Mouse (Mus musculus) ES-E14 (cell line): ENCODE results near the gene Smad3. TPM values are rescaled to one million over a fixed set of nuclear protein-coding genes. Genes with fewer than 3 reads are reported as not detected.

Experiments
- DNase-seq: peaks from one replicate; pipeline ENCODE4 v3.0.0-alpha.2; 2013; ENCODE audit warnings: low read depth, low spot score
- H3K27ac ChIP-seq: 2 replicates; pipeline ENCODE4 v1.5.1; 2012; ENCODE audit warnings: low read depth, mild to moderate bottlenecking, low read length, moderate library complexity, mixed read lengths; ENCODE audit not compliant: poor library complexity, insufficient read depth, severe bottlenecking
- H3K36me3 ChIP-seq: 2 replicates; pipeline ENCODE4 v1.6.1; 2012; ENCODE audit warnings: mild to moderate bottlenecking, low read length, moderate library complexity, mixed read lengths; ENCODE audit not compliant: control insufficient read depth, poor library complexity, insufficient read depth, severe bottlenecking
- H3K4me1 ChIP-seq, 2 experiments: fragments of 150-350 bp in 1 of 2; sonication (generic) in 1 of 2; 2 replicates each; pipeline ENCODE4 v1.6.1; 2012; ENCODE audit warnings: low read length in 2 of 2, mild to moderate bottlenecking in 1 of 2, mixed read lengths in 1 of 2; ENCODE audit not compliant: control insufficient read depth in 2 of 2, insufficient read depth in 2 of 2, poor library complexity in 1 of 2
- H3K4me3 ChIP-seq, 2 experiments: fragments of 150-350 bp in 1 of 2; sonication (generic) in 1 of 2; 2 replicates each; pipeline ENCODE4 v1.5.1; 2012; ENCODE audit warnings: low read length in 2 of 2, low read depth in 1 of 2, mild to moderate bottlenecking in 1 of 2, mixed read lengths in 1 of 2; ENCODE audit not compliant: insufficient read depth in 1 of 2, poor library complexity in 1 of 2, severe bottlenecking in 1 of 2
- H3K9ac ChIP-seq: 2 replicates; pipeline ENCODE4 v1.6.1; 2012; ENCODE audit warnings: low read depth, mild to moderate bottlenecking, low read length, mixed read lengths; ENCODE audit not compliant: poor library complexity, insufficient read depth, severe bottlenecking
- H3K9me3 ChIP-seq: fragments of 150-350 bp; sonication (generic); 2 replicates; pipeline ENCODE4 v1.6.1; 2012; ENCODE audit warnings: low read depth, mild to moderate bottlenecking, low read length; ENCODE audit not compliant: control insufficient read depth, insufficient read depth
- CHD2 ChIP-seq: IDR thresholded peaks from 2 replicates; pipeline ENCODE4 v1.6.1; 2014; ENCODE audit warnings: mild to moderate bottlenecking, low read depth, low read length, inconsistent platforms
- HCFC1 ChIP-seq: IDR thresholded peaks from 2 replicates; pipeline ENCODE4 v1.6.1; 2012; ENCODE audit warnings: low read length, inconsistent platforms, borderline replicate concordance; ENCODE audit not compliant: insufficient read depth
- MAFK ChIP-seq: IDR thresholded peaks from 2 replicates; pipeline ENCODE4 v1.6.1; 2014; ENCODE audit warnings: mild to moderate bottlenecking, low read depth, low read length, inconsistent platforms; ENCODE audit not compliant: insufficient read depth
- ZC3H11A ChIP-seq: IDR thresholded peaks from 2 replicates; pipeline ENCODE4 v1.6.1; 2012; ENCODE audit warnings: low read depth, mild to moderate bottlenecking, inconsistent platforms, low read length, borderline replicate concordance
- ZNF384 ChIP-seq: IDR thresholded peaks from 2 replicates; pipeline ENCODE4 v1.6.1; 2012; ENCODE audit warnings: low read depth, low read length, inconsistent platforms
- in situ Hi-C, 2 experiments: fragments of 600-800 bp; cut with MboI; formaldehyde crosslinking; loops; one replicate each; pipeline ENCODE4 v1.15.1; 2025; ENCODE audit warnings: low sequenced_read_pairs in 2 of 2, inconsistent platforms in 1 of 2; ENCODE audit not compliant: unreplicated experiment in 2 of 2
- total RNA-seq: library from RNA; depleted of rRNA; stranded (reverse); fragments of 300-350 nt; gene quantifications from 2 replicates; pipeline ENCODE4 v1.2.3, GENCODE M21; 2012

Gene Smad3
- total RNA-seq, 1 experiment = 15.2 TPM

- no peak for DNase-seq
- Histone ChIP-seq H3K36me3 (no peaks in the 10 kb centered on the region), H3K9me3 (no peaks in the 10 kb centered on the region), H3K9ac (no peak overlapping the region), H3K4me1 (peaks cover 0 to 2% of the 10 kb centered on the region in 2 experiments; a peak in 2 of 4 replicates), H3K27ac (no peak overlapping the region), H3K4me3 (no peak overlapping the region)
- in situ Hi-C loops = no loop called here
- TF ChIP-seq HCFC1 = no peak
- TF ChIP-seq ZNF384 = no peak
Measured at GRCm38 (mm10) chr9:63724750-63725149, 33.0 kb downstream of the Smad3 start.

DNA sequence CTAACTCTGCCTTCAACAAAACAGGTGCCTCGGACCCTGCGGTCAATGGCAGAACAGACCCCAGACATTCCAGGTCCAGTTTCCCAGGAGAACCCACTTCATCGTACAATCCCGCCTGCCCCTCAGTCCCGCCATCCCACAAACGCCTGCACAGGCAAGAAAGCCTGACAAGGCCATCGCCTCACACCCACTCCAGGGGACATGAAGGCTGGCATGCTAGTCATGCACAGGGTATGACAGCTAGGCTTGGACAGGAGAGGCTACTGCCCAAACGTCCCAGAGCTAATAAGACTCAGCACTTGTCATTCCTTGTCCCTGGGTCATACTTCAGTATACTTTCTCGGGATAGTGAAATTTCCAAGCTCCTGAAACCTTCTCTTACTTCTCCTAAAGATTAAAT is 34.9 kb downstream of the Smad3 start:
- H3K9ac ChIP-seq = no peak overlapping the region
- no peak overlapping the region for H3K4me3 ChIP-seq
- H3K9me3 ChIP-seq = no peaks in the 10 kb centered on the region
- no peak overlapping the region for H3K27ac ChIP-seq
- DNase-seq = no peak
- TF ChIP-seq ZNF384 (no peak), HCFC1 (no peak), CHD2 (no peak), ZC3H11A (no peak), MAFK (no peak)
- no peaks in the 10 kb centered on the region for H3K36me3 ChIP-seq
- in situ Hi-C loops = no loop called here
- H3K4me1 ChIP-seq = peaks cover 0 to 2% of the 10 kb centered on the region in 2 experiments; a peak in 2 of 4 replicates

- in situ Hi-C loops = no loop called here
- H3K27ac ChIP-seq = no peak overlapping the region
- H3K36me3 ChIP-seq = no peaks in the 10 kb centered on the region
- no peak overlapping the region for H3K9ac ChIP-seq
- no peak overlapping the region for H3K4me3 ChIP-seq
- no peak for DNase-seq
- TF ChIP-seq ZNF384 (no peak), MAFK (no peak), HCFC1 (no peak), ZC3H11A (no peak), CHD2 (no peak)
- H3K9me3 ChIP-seq = no peaks in the 10 kb centered on the region
- H3K4me1 ChIP-seq = peaks cover 0 to 2% of the 10 kb centered on the region in 2 experiments; a peak in 2 of 4 replicates
Measured at GRCm38 (mm10) chr9:63722350-63722749, 35.4 kb downstream of the Smad3 start.

GRCm38 (mm10) chr9:63721573-63722275 is 36.1 kb downstream of the Smad3 start:
- H3K4me1 ChIP-seq = peaks cover 0 to 2% of the 10 kb centered on the region in 2 experiments; a peak in 2 of 4 replicates
- TF ChIP-seq HCFC1 (no peak), MAFK (no peak), CHD2 (no peak), ZC3H11A (no peak), ZNF384 (no peak)
- H3K27ac ChIP-seq = no peak overlapping the region
- no peaks in the 10 kb centered on the region for H3K9me3 ChIP-seq
- H3K36me3 ChIP-seq = no peaks in the 10 kb centered on the region
- H3K9ac ChIP-seq = no peak overlapping the region
- no peak overlapping the region for H3K4me3 ChIP-seq
- in situ Hi-C loops = no loop called here
- no peak for DNase-seq

DNA sequence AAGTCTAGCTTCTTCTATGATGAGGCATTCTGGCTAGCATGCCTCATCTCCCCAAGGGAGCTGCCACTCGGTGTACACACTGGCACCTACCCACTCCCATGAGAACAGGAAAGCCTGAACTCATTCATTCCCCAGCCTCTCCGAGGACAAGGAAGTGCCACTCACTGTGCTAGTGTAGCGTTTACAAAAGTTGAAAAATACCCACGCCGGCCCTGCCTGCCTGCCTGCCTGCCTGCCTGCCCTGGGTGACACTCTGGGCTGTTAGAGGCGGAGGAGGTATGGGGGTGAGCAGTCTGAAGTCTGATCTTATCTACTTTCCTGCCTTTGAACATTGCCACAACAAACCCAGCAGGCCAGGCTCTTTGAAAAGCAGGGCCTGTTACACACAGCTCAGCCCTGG is 37.1 kb downstream of the Smad3 start:
- in situ Hi-C loops = no loop called here
- no peaks in the 10 kb centered on the region for H3K9me3 ChIP-seq
- no peaks in the 10 kb centered on the region for H3K36me3 ChIP-seq
- no peak overlapping the region for H3K9ac ChIP-seq
- DNase-seq = no peak
- no peak overlapping the region for H3K27ac ChIP-seq
- TF ChIP-seq HCFC1 = no peak
- H3K4me3 ChIP-seq = no peak overlapping the region
- H3K4me1 ChIP-seq = peaks cover 0 to 6% of the 10 kb centered on the region in 2 experiments; a peak in 3 of 4 replicates
